Mouse (Mus musculus): ENCODE data around the gene Ankrd13a. TPM values are rescaled to one million over a fixed set of nuclear protein-coding genes. Genes with fewer than 3 reads are reported as not detected.

Gene Ankrd13a
- polyA plus RNA-seq (2012; rRNA removed) = 28.5 and 31.8 TPM in 2 replicates

GRCm38 (mm10) chr5:114774403-114775051 lies at the start of gene Ankrd13a:
TSS of gene Ankrd13a (plus strand) at chr5:114774677.

GRCm38 (mm10) chr5:114775056-114775979 lies 841 bp downstream of the Ankrd13a start, which contains the start of gene Git2:
TSS of gene Git2 (minus strand) at chr5:114775517.

GRCm38 (mm10) chr5:114822796-114823688 lies 48.6 kb downstream of the Ankrd13a start, which contains the start of gene 1500011B03Rik:
TSS of gene 1500011B03Rik (minus strand) at chr5:114823468.

GRCm38 (mm10) chr5:114853364-114853763 lies 78.9 kb downstream of the Ankrd13a start, which contains the start of gene 4930519G04Rik:
TSS of gene 4930519G04Rik (plus strand) at chr5:114853664.

Other genes with a start within 250 kb of the Ankrd13a start
- gene Fam222a, start 206.7 kb upstream of the Ankrd13a start, polyA plus RNA-seq (2012; rRNA removed) = 1.0 and 1.1 TPM in 2 replicates
- 0.58 and 0.63 TPM in 2 replicates for gene Trpv4, start 116.3 kb upstream of the Ankrd13a start, polyA plus RNA-seq (2012; rRNA removed)
- gene Gltp, start 83.7 kb upstream of the Ankrd13a start, polyA plus RNA-seq (2012; rRNA removed) = 14.7 and 16.2 TPM in 2 replicates
- 4.8 and 5.4 TPM in 2 replicates for gene Tchp, start 66.9 kb upstream of the Ankrd13a start, polyA plus RNA-seq (2012; rRNA removed)
- gene Git2, start 840 bp downstream of the Ankrd13a start, polyA plus RNA-seq (2012; rRNA removed) = 14.6 and 19.2 TPM in 2 replicates
- gene 1500011B03Rik, start 48.8 kb downstream of the Ankrd13a start, polyA plus RNA-seq (2012; rRNA removed) = 13.9 and 14.2 TPM in 2 replicates
- 0.01 TPM in 1 of 2 replicates, not detected in the other for gene 4930519G04Rik, start 79.0 kb downstream of the Ankrd13a start, polyA plus RNA-seq (2012; rRNA removed)
- gene Gm9936, start 84.0 kb downstream of the Ankrd13a start, polyA plus RNA-seq (2012; rRNA removed) = 0.01 TPM in 1 of 2 replicates, not detected in the other
- gene Oasl2, start 122.3 kb downstream of the Ankrd13a start, polyA plus RNA-seq (2012; rRNA removed) = 12.9 and 17.0 TPM in 2 replicates
- gene Oasl1, start 148.6 kb downstream of the Ankrd13a start, polyA plus RNA-seq (2012; rRNA removed) = 3.1 and 6.2 TPM in 2 replicates
- 7.1 and 7.9 TPM in 2 replicates for gene 2210016L21Rik, start 167.5 kb downstream of the Ankrd13a start, polyA plus RNA-seq (2012; rRNA removed)
- 2.3 and 2.7 TPM in 2 replicates for gene Hnf1a, start 196.4 kb downstream of the Ankrd13a start, polyA plus RNA-seq (2012; rRNA removed)
- gene Sppl3, start 236.5 kb downstream of the Ankrd13a start, polyA plus RNA-seq (2012; rRNA removed) = 13.8 and 16.0 TPM in 2 replicates